Mouse (Mus musculus) E14TG2a.4 (cell line): Measurements from ENCODE around the gene Ttll8.

Source experiments
- CTCF ChIP-seq: conservative IDR thresholded peaks from 2 replicates; pipeline ENCODE4 v1.5.1; 2014; ENCODE audit warnings: low read length
- NANOG ChIP-seq: IDR thresholded peaks from 2 replicates; pipeline ENCODE4 v1.6.1; 2014; ENCODE audit warnings: borderline replicate concordance, low read length, mixed read lengths

DNA sequence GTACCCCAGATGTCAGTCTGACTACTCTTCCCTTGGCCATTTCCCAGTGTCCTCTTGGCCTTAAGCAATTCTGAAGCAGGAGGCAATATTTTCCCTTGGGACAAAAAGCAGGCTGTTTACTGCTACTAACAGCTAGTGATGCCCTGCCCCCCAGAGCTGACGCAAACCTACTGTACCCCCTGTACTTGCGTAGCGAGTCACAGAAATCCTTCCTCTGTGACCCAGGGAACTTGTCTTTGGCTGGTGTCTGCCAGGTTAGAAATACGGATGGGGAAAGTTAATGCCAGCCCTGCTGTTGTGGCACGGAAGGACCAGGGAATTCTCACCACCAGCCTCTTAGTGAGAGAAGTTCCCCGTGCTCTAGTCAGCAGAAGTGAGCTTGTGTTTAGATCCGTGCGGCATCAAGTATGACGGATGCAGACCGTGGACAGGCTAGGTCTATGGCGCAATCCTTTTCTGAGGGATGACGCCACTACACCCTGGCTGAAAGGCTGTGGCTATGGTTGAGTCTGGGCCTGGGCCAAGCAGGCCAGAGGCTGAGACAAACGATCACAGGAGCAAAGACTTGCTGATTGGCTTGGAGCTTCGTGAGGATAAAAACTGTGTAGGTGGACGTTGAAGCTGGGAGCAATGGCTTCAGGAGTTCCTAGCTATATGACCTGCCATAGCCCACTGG is 51.9 kb downstream of the Ttll8 start:
- TF ChIP-seq CTCF, result no peak
- no peak for TF ChIP-seq NANOG
